Mouse (Mus musculus) mouse trophoblast stem cell (cell line): ENCODE measurements around the gene Lmbrd2.

Experiments
- in situ Hi-C, 2 experiments: fragments of 300-500 bp; cut with MseI, MboI; formaldehyde crosslinking; loops; 2 replicates in 1 of 2; 3 replicates in 1 of 2; pipeline ENCODE4 v1.15.1; 2025

Lmbrd2 gene

GRCm38 (mm10) chr15:9140252-9140680 is at the start of gene Lmbrd2:
Gene Lmbrd2 (plus strand): TSS chr15:9140550.
- in situ Hi-C loops = no loop called here

GRCm38 (mm10) chr15:9090662-9091061 is 49.7 kb upstream of the Lmbrd2 start:
- in situ Hi-C loops = no loop called here

GRCm38 (mm10) chr15:9093598-9094365 is 46.6 kb upstream of the Lmbrd2 start:
- in situ Hi-C loops = no loop called here

- in situ Hi-C loops = no loop called here
Measured at GRCm38 (mm10) chr15:9094366-9094750, 46.0 kb upstream of the Lmbrd2 start.

GRCm38 (mm10) chr15:9096865-9097264 is 43.5 kb upstream of the Lmbrd2 start:
- in situ Hi-C loops = no loop called here

DNA sequence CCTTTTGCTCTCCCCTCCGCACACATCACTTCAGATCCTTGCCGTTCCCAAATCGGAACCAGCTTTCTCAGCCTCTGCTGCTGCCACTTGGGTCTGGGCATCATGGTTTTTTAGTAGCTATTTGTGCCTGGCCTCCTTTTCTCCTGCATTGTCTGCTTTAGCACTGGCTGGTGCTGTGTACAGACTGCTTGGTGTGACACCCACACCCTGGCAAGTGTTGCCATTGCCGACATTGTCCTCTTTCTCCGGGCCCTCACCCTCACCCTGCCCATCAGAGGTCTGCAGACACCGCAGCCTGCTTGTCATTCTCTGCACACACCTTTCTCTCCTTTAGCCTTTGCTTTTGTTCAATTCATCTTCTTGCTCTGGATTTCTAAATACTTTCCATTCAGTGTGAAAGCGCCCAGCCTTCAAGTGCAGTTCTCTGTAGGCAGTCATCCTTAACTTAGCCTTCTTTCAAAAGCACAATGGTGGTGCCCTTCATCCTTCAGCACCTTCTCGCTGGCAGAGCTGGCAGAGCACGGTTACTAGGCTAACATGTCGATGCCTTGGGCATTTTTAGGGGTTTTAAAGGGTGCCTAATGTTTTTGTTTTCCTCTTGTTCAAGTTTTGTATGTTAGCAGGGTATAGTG is 39.8 kb upstream of the Lmbrd2 start:
- in situ Hi-C loops = no loop called here

DNA sequence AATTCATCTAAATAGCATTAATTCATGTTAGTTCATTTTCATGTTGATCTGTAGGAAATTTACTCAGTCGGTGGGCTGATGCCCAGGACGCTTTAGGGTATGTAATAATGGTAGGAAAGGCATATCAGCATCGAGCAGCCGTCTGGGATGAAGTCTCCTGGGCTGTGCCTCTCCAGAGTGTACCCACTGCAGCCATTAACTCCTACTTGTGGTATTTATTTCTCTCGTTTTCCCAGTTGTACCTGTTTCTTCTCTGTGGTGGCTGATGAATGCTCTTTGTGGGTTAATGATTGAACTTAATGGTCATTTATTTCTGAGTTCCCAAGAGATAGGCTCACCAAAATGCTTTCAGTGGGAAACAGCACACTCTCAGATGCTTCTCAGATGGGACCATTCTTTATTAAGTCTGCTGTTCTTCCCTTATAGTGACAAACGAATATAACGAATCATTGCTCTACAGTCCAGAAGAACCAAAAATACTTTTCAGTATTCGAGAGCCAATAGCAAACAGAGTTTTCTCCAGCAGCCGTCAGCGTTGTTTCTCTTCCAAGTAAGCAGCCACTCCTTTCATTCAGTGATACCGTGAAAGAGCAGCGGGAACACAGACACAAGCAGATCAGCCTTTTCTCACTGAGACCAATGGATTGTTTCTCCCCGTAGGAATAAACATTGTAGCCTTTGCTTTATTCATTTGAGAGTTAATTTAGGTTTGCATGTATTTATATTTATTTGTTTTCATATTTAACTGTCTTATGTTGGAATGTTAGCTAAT is 33.9 kb upstream of the Lmbrd2 start:
- in situ Hi-C loops = no loop called here

DNA sequence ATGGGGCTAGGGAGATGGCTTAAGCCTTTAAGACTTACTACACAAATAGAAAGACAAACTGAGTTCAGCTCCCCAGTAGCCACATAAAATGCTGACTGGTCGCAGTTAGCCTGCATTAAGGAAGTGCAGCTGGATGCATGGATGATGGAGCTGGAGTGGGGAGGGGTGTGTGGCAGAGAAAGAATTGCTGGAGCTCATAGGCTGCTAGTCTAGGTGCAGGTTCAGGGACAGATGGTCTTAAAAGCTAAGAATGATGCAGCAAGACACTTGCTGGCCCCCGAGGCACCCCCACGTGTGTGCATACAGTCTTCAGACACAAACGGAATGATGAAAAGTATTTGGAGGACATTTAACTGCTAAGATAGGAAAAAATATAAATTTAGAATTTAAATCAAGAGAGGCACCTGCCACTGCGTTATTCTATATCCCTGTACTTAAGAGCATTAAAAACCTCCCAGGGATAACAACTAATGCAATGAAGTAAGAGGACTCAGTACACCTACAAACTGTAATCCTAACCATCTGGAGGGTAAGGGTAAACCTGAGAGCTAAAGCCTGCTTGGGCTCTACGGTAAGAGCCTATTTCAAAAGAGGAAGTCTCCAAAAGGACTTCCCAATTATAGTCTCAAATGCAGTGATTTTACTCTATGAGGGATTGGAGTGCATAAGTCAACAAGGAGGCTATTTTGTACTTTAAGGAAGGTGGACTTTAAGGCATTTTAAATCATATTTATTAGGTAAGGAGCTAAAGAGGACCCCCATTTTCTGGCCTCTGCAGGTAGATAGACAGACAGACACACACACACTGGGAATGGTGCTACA is 29.6 kb upstream of the Lmbrd2 start:
- in situ Hi-C loops = no loop called here

DNA sequence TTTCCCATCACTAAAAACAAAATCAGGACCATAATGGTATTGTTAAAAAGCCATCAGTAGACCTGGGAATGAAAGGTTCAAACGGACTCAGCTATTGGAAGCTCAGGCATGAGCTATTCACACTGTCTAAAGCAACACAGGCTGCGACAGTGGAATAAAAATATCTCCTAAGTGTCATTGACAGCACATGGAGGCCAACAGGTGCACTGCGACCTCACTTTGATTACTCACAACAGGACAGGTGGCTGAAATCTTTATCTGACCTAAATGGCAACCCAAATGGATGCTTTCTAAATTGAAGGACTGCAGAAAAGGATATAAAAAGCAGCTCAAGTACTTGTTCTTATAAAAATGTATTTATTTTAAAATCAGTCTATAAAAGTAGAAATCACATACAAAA is 28.7 kb upstream of the Lmbrd2 start:
- in situ Hi-C loops = no loop called here

DNA sequence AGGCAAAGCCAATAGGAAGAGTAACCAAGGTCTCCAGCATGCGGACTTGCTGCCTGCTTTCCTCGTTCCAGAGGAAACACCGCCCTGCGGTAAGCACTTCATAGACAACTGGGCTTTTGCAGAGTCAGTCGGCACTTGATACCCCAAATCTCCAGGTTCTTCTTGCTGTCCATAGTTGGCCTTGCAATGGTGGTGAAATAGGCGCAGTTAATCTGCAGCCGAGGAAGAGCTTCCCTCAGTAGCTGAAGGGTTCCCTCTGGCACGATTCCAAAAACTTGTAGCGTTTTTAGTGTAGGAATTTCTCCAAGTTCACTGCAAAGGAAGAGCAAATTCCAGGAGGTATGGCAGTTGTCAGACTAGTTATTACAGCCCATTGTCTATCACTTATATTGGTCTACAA is 26.8 kb upstream of the Lmbrd2 start:
- in situ Hi-C loops = no loop called here

DNA sequence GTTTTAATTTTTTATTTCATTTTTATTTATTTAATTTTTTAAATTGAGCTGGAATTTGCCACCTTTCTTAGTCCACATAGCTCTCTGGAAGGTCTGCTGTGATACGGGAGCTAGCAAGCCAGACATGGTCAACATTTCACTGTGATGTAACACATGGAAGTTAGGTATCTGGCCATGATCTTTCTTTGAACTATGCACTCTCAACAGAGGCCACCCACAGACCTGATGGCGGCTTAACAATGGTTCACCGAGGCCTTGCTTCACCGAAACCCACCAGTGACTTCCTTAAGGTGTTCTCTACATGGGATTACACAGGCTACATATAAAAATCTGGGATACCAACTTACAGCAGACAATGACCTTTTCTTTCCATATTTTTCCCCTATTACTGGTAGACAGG is 26.2 kb upstream of the Lmbrd2 start:
- in situ Hi-C loops = no loop called here

- in situ Hi-C loops = no loop called here
Measured at GRCm38 (mm10) chr15:9114599-9114998, 25.8 kb upstream of the Lmbrd2 start.

- in situ Hi-C loops = no loop called here
Measured at GRCm38 (mm10) chr15:9118852-9119251, 21.5 kb upstream of the Lmbrd2 start.

- in situ Hi-C loops = no loop called here
Measured at GRCm38 (mm10) chr15:9120081-9120480, 20.3 kb upstream of the Lmbrd2 start.

DNA sequence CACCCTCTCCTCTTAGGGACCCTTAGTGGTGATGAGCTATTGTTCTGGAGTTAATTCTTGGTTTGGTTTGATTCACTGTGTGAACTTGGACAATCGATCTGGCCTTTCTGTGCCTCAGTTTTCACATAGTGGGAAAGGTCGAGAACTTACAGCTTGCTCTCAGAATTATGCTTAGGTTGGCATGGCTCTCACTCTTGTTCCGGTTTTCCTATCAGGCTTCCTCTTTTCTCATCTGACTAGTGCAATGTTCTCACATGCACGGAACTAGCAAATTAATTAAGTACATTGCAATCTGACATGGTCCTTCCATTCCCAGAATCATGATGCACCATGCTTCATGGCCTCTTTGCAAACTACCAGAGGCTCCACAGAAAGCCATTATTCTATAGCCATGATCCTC is 17.4 kb upstream of the Lmbrd2 start:
- in situ Hi-C loops = no loop called here

- in situ Hi-C loops = no loop called here
Measured at GRCm38 (mm10) chr15:9124856-9125255, 15.5 kb upstream of the Lmbrd2 start.

DNA sequence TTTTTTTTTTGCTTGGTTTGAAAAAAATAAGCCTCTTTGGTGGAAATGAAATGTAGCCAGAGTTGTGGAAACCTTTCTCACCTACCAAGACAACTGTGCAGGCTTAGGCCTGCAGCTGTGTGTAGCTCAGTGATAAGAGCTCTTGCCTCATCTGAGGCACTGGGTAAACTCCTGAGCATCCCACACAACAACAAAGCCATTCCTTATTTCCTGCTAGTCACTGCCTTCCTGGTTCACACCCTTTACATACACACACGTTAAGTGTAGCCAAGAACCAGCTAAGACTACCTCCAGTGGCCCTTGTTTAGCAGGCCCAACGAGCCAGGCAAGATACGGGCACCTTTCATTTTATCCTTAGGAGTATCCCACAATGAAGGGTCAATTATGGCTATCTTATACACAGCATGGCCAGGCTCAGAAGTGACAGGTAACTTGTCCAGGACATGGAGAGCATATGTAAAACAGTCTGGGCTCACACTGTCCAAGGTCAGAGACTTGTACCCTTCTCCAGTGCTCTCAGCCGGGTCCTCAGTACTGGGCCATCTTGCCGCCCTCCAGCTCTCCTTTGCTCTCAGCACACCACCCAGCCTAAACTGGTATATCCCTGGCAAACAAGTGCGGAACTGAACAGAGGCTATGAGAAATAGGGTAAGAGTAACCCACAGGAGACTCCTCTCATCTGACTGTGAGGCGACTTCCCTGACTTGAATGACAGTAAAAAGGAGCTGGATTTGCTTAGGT is 13.1 kb upstream of the Lmbrd2 start:
- in situ Hi-C loops = no loop called here

DNA sequence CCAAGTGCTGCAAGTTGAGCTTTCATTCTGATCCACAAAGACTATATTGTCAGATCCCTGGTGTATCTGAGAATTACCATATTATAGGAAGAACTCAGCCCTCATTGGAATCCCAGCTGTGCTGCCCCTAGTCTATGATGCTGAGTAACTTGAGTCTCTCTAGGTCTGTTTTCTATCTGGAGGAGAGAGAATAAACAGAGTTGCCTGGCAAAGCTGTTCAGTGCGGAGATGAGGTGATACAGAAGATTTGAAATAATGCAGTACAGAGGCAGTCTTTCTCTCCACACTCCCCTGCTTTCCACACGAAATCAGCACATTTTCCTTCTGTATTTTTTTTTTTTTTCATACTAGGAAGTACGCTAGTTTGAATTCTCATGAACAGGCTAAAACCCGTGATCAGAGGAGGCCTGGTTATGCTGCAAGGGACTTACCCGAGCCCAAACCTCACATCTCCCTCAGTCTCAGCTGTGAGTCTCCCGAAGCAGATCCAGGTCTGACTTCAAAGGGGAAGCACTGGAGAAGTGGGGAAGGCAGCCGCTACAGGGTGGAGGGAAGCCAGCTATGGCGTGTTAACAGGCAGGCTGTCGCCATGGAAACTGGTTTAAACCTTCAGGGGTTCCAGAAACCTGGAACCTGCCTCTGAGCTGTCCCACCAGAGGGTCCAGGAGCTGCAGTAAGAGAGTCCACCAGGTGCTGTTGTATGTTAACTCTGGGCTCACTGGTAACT is 9.4 kb upstream of the Lmbrd2 start:
- in situ Hi-C loops = no loop called here

GRCm38 (mm10) chr15:9131499-9131888 is 8.9 kb upstream of the Lmbrd2 start:
- in situ Hi-C loops = no loop called here

DNA sequence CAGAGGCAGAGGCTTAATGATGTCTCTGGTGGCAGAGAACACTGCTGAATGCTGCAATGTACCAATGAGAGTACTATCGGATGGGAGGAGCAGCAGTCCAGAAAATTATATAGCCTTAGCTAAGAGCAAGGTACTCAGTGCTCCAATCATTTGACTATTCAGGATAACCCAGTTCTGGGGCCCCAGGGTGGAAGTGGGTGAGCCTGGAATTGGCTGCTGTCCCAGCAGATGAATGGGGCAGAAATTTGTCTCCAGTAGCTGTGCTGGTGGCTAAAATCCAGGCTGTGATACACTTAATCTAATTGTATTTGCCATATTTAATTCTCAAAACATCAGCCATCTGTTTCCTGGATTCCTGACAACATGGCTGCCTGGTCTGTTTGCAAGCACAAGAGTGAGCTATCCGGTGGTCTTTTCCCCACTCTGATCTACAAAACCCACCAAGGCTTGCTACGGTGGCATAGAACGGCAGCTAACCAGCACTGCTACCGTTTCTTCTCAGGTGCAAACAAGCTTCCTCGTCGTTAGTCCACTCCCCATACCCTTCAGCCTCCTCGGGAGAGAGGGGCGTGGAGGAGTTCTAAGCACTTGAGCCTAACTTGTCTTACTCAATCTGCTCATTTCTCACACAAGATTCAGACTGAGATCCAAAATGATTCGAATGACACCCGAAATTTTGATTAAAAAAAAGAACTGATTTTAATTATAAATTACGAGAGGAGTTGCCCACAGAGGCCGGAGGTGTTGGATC is 7.5 kb upstream of the Lmbrd2 start:
- in situ Hi-C loops = no loop called here
